Mouse (Mus musculus): ENCODE data around the gene Svep1.

GRCm38 (mm10) chr4:58165711-58166110, 40.9 kb downstream of the Svep1 start:
- no peak for TF ChIP-seq POLR2A (IDR thresholded peaks at IDR 0.05; ENCODE audit: insufficient read depth, low read length)
- no peak for TF ChIP-seq CTCF (IDR thresholded peaks at IDR 0.05; ENCODE audit: low read depth, low read length)

Measured in ES-Bruce4 (cell line).